Mouse (Mus musculus) kidney, postnatal 25 days (tissue): ENCODE measurements around the gene Fmn2.

ENCODE experiments used
- DNase-seq, 2 experiments: peaks; one replicate each; pipeline ENCODE4 v3.0.0; 2021; ENCODE audit warnings: mixed read lengths in 2 of 2

Fmn2 gene

GRCm38 (mm10) chr1:174557841-174558240, 56.2 kb downstream of the Fmn2 start:
- DNase-seq = no peak

- DNase-seq = no peak
Measured at GRCm38 (mm10) chr1:174558488-174558887, 56.9 kb downstream of the Fmn2 start.

- no peak for DNase-seq
Measured at GRCm38 (mm10) chr1:174564561-174564960, 62.9 kb downstream of the Fmn2 start.

GRCm38 (mm10) chr1:174568609-174569008, 67.0 kb downstream of the Fmn2 start:
- no peak for DNase-seq

- no peak for DNase-seq
Measured at GRCm38 (mm10) chr1:174592420-174592980, 90.9 kb downstream of the Fmn2 start.

- peak; percentile 43 to 68 for DNase-seq
Measured at GRCm38 (mm10) chr1:174594989-174595388, 93.4 kb downstream of the Fmn2 start.

- no peak for DNase-seq
Measured at GRCm38 (mm10) chr1:174597495-174597894, 95.9 kb downstream of the Fmn2 start.

- DNase-seq = no peak
Measured at GRCm38 (mm10) chr1:174598226-174598625, 96.6 kb downstream of the Fmn2 start.

- no peak for DNase-seq
Measured at GRCm38 (mm10) chr1:174600041-174600440, 98.4 kb downstream of the Fmn2 start.

- no peak for DNase-seq
Measured at GRCm38 (mm10) chr1:174600620-174601019, 99.0 kb downstream of the Fmn2 start.

GRCm38 (mm10) chr1:174617368-174617767, 115.7 kb downstream of the Fmn2 start:
- no peak for DNase-seq

GRCm38 (mm10) chr1:174621512-174621911, 119.9 kb downstream of the Fmn2 start:
- no peak for DNase-seq

- DNase-seq = no peak
Measured at GRCm38 (mm10) chr1:174623054-174623453, 121.4 kb downstream of the Fmn2 start.

- DNase-seq = no peak
Measured at GRCm38 (mm10) chr1:174630074-174630473, 128.4 kb downstream of the Fmn2 start.

- DNase-seq = no peak
Measured at GRCm38 (mm10) chr1:174636291-174636690, 134.7 kb downstream of the Fmn2 start.

GRCm38 (mm10) chr1:174637564-174638085, 136.0 kb downstream of the Fmn2 start:
- no peak for DNase-seq

GRCm38 (mm10) chr1:174640901-174641300, 139.3 kb downstream of the Fmn2 start:
- no peak for DNase-seq

GRCm38 (mm10) chr1:174643431-174644010, 141.9 kb downstream of the Fmn2 start:
- DNase-seq = no peak

- no peak for DNase-seq
Measured at GRCm38 (mm10) chr1:174649421-174649826, 147.8 kb downstream of the Fmn2 start.

- no peak for DNase-seq
Measured at GRCm38 (mm10) chr1:174654565-174654964, 152.9 kb downstream of the Fmn2 start.

- no peak for DNase-seq
Measured at GRCm38 (mm10) chr1:174655354-174655753, 153.7 kb downstream of the Fmn2 start.

- no peak for DNase-seq
Measured at GRCm38 (mm10) chr1:174656554-174656953, 154.9 kb downstream of the Fmn2 start.

GRCm38 (mm10) chr1:174659459-174660223, 158.0 kb downstream of the Fmn2 start:
- DNase-seq = no peak

GRCm38 (mm10) chr1:174665116-174665515, 163.5 kb downstream of the Fmn2 start:
- DNase-seq = no peak
